Mouse (Mus musculus) testis, adult 2 months (tissue): ENCODE results near the gene Top2a. TPM values are rescaled to one million over a fixed set of nuclear protein-coding genes. Genes with fewer than 3 reads are reported as not detected.

ENCODE experiments used
- H3K27ac ChIP-seq: fragments of 200-500 bp; 2 replicates; pipeline ENCODE4 v1.5.1; 2012; ENCODE audit warnings: low read depth, low read length; ENCODE audit not compliant: control insufficient read depth, insufficient read depth
- H3K27me3 ChIP-seq: fragments of 200-500 bp; 2 replicates; pipeline ENCODE4 v1.6.1; 2012; ENCODE audit warnings: mild to moderate bottlenecking, low read length, moderate library complexity; ENCODE audit not compliant: control insufficient read depth, insufficient read depth
- H3K36me3 ChIP-seq: fragments of 200-500 bp; 2 replicates; pipeline ENCODE4 v1.6.1; 2012; ENCODE audit warnings: mild to moderate bottlenecking, low read length; ENCODE audit not compliant: control insufficient read depth, insufficient read depth
- H3K4me1 ChIP-seq: fragments of 200-500 bp; 2 replicates; pipeline ENCODE4 v1.6.1; 2012; ENCODE audit warnings: low read length; ENCODE audit not compliant: control insufficient read depth, insufficient read depth
- H3K4me3 ChIP-seq: fragments of 200-500 bp; 2 replicates; pipeline ENCODE4 v1.5.1; 2012; ENCODE audit warnings: low read depth, mild to moderate bottlenecking, low read length, moderate library complexity, mixed read lengths; ENCODE audit not compliant: control insufficient read depth
- CTCF ChIP-seq: fragments of 200-500 bp; IDR thresholded peaks from 2 replicates; pipeline ENCODE4 v1.5.1; 2012; ENCODE audit warnings: low read depth, mild to moderate bottlenecking, inconsistent platforms, low read length, moderate library complexity; ENCODE audit not compliant: control insufficient read depth, insufficient read depth, insufficient replicate concordance
- POLR2A ChIP-seq: fragments of 200-500 bp; IDR thresholded peaks from 2 replicates; pipeline ENCODE4 v1.6.1; 2012; ENCODE audit warnings: low read depth, mild to moderate bottlenecking, inconsistent platforms, low read length, moderate library complexity; ENCODE audit not compliant: control insufficient read depth
- polyA plus RNA-seq: library from polyadenylated mRNA; depleted of rRNA; stranded (reverse); fragments of >200 nt; gene quantifications from 2 replicates; pipeline ENCODE4 v1.2.3, GENCODE M21; 2012

Gene Top2a
- polyA plus RNA-seq, 1 experiment = 19.4 TPM

- TF ChIP-seq CTCF (no peak), POLR2A (no peak)
- H3K4me3 ChIP-seq = no peak overlapping the region
- H3K4me1 ChIP-seq = peaks cover 12% of the 10 kb centered on the region
- H3K36me3 ChIP-seq = no peaks in the 10 kb centered on the region
- no peaks in the 10 kb centered on the region for H3K27me3 ChIP-seq
- no peak overlapping the region for H3K27ac ChIP-seq
These were observed 21.3 kb upstream of the Top2a start for GRCm38 (mm10) chr11:99045159-99045889.

- no peaks in the 10 kb centered on the region for H3K36me3 ChIP-seq
- no peaks in the 10 kb centered on the region for H3K27me3 ChIP-seq
- H3K4me3 ChIP-seq = no peak overlapping the region
- H3K27ac ChIP-seq = no peak overlapping the region
- H3K4me1 ChIP-seq = peaks cover 16% of the 10 kb centered on the region
- TF ChIP-seq CTCF (no peak), POLR2A (no peak)
These were observed 20.3 kb upstream of the Top2a start for GRCm38 (mm10) chr11:99044306-99044705.

- Histone ChIP-seq H3K27me3 (no peaks in the 10 kb centered on the region), H3K4me3 (no peak overlapping the region), H3K4me1 (peaks cover 16% of the 10 kb centered on the region), H3K36me3 (no peaks in the 10 kb centered on the region), H3K27ac (no peak overlapping the region)
- no peak for TF ChIP-seq POLR2A
- TF ChIP-seq CTCF = no peak
These were observed 19.6 kb upstream of the Top2a start for GRCm38 (mm10) chr11:99043632-99044031.

DNA sequence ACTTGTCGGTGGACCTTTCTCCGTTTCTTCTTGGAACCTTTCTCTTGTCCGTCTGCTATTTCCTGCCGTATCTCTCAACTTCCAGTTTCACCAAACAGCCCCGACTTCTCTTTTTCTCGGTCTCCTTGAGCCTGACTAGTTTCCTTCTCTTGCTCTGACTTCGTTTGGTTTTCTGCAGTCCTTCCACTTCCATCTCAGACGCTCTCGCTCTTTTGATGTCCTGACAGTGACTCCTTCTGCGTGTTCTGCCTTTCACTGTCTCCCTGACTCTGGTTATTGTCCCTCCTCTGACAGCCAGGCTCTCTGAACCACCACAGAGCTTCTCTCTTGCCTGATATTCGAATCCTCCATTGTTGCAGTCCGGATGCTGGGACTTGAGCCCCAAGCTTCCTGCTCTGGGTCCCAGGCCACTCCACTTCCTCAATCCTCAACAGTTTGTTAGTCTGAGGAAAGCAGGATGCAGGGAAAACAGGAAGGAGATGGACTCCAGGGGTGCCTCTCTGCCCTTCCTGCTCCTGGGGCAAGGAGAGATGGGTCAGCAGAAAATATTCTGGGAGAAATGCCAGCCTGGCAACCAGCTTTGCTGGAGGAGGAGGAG lies 18.9 kb upstream of the Top2a start:
- no peak overlapping the region; the same call in 1 of the 2 replicates for H3K4me3 ChIP-seq
- H3K36me3 ChIP-seq = no peaks in the 10 kb centered on the region
- no peak overlapping the region for H3K27ac ChIP-seq
- H3K27me3 ChIP-seq = no peaks in the 10 kb centered on the region
- TF ChIP-seq CTCF (no peak), POLR2A (no peak)
- H3K4me1 ChIP-seq = peaks cover 16% of the 10 kb centered on the region

DNA sequence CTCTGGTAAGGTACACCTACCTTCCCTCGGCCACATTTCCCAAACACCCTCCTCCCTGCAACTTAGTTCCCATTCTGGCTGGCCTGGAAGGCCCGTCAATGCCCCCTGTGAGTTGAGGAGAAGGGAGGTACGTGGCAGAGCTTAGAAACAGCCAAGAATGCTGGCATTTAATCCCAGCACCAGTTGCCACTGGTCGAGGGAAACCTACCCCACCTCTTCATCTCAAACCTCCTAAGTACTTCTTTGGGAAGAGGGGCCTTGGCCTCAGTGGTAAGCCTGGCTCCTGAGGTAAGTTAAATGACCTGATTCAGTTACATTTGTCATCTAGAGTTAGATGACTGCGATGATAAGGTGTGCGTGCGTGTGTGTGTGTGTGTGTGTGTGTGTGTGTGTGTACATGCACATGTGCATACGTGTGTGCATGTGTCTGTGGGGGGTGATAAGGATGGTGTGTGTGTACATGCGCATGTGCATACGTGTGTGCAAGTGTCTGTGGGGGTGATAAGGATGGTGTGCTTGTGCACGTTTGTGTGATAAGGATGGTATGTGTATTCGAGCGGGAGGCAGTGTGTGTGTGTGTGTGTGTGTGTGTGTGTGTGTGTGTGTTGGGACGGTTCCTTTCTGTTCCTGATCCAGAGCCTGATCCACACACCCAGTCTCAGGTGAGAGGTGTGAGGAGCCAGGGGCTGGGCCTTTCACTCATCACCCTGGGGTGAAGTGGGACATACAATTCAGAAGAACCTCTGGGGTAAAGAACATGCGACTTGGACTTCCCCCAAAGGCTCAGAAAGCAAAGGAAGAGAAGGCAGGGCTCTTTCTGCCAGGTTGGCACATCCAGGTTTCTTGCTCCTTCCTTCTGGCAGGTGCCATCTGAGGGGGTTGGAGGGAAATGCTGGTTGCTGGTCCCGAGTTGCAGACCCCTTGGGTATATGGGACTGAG lies 18.1 kb upstream of the Top2a start:
- Histone ChIP-seq H3K4me3 (peak overlapping the region; percentile 85), H3K27ac (no peak overlapping the region; the same call in 1 of the 2 replicates), H3K36me3 (no peaks in the 10 kb centered on the region), H3K4me1 (peaks cover 16% of the 10 kb centered on the region), H3K27me3 (no peaks in the 10 kb centered on the region)
- TF ChIP-seq CTCF (no peak), POLR2A (no peak)

DNA sequence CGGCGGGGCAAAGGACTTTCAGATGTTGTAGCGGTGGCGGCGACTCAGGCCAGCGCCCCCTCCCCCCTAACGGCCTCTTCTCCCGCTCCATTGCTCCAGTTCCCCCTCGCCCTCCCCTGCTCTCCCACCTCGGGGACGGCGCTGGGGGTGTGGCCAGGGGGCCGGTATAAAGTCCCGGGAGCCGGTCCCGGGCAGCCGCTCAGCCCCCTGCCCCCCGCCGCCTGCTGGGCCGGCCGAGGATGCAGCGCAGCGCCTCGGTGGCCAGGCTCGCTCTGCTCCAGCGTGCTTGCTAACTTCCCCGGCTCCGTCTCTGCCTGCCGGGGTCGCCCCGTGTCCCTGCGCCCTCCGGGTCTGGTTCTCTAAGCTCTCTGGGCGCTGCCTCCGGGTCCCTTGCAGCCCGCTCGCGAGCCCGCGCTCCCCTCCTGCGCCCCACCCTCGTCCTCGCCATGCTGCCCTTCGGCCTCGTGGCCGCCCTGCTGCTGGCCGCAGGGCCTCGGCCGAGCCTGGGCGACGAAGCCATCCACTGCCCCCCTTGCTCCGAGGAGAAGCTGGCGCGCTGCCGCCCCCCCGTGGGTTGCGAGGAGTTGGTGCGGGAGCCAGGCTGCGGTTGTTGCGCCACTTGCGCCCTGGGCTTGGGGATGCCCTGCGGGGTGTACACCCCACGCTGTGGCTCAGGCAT lies 17.2 kb upstream of the Top2a start, which contains the start of gene Igfbp4:
Igfbp4 (plus strand) TSS at position 194 of the 679 bp plus-strand sequence.
- Histone ChIP-seq H3K36me3 (no peaks in the 10 kb centered on the region), H3K27me3 (no peaks in the 10 kb centered on the region), H3K27ac (peak within 1 kb of the TSS; percentile 0), H3K4me3 (peak within 1 kb of the TSS; percentile 85), H3K4me1 (peaks cover 16% of the 10 kb centered on the region)
- TF ChIP-seq POLR2A = no peak
- TF ChIP-seq CTCF = no peak
